Mouse (Mus musculus) embryonic stem cell, embryonic (primary cell): ENCODE measurements at regions not wholly inside any gene's neighbourhood (a gene's known extent, or its start where the extent isn't known, plus 50 kb on each side); places are given as distances from the start of the nearest gene placed in this dataset.

Experiments
- CTCF ChIA-PET, 4 experiments: fragments of 300-600 bp in 2 of 4; fragments of 350-600 bp in 2 of 4; sonication (Branson Sonifier 250); formaldehyde crosslinking; loops; one replicate each; lab custom pipeline; 2022; ENCODE audit warnings: inconsistent platforms in 2 of 4; lab: Charles Lee
- POLR2A ChIA-PET, 4 experiments: fragments of 300-600 bp in 2 of 4; fragments of 350-600 bp in 2 of 4; sonication (Branson Sonifier 250); formaldehyde crosslinking; loops; one replicate each; lab custom pipeline; 2022; ENCODE audit warnings: antibody characterized with exemption in 4 of 4, inconsistent platforms in 1 of 4; lab: Charles Lee

DNA sequence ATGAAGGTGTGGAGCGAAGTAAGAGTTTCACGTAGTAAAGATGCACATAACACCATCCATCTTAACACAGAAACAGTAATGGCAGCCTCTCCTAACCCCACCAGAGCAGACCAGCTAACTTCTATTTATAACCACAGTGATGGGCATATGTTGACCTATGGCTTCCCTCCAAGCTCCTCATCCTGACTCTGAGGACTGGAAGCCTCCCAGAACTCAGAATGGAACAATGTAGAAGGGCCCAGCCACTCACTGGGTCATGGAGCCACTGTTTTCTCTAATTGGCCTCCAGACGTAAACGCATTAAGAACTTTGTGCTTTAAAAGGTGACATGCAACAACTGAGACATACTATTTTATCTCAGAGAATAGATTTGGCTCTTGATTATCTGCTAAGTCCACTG lies 77.0 kb downstream of the Irs2 start:
- CTCF ChIA-PET, result no interaction called here

DNA sequence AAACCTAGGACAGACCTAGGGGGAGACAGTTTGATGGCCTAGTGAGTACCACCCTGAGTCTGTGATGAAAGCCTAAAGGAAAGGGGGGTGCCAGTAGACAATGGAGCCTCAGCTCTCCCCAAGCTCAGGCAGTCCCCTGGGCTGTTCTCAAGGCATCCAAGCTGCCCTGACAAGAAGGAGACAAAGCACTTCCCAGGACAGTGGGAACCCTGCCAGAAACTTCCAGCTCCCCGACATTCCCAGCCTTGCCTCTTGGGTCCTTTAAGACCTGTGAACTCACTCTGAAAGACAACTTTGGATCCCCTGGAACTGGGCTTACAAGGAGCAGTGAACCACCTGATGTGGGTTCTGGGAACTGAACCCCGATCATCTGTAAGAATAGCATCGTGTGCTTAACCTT lies 79.4 kb downstream of the Irs2 start:
- ChIA-PET POLR2A (interaction anchor here in 1 of 4 experiments (1.2 kb wide), 1 partner anchor 17 kb away, joined by 3 read pairs; no protein-coding TSS in a partner anchor), CTCF (no interaction called here)

More for the DNA sequence above, 77.0 kb downstream of the Irs2 start:
- POLR2A ChIA-PET, result no interaction called here

DNA sequence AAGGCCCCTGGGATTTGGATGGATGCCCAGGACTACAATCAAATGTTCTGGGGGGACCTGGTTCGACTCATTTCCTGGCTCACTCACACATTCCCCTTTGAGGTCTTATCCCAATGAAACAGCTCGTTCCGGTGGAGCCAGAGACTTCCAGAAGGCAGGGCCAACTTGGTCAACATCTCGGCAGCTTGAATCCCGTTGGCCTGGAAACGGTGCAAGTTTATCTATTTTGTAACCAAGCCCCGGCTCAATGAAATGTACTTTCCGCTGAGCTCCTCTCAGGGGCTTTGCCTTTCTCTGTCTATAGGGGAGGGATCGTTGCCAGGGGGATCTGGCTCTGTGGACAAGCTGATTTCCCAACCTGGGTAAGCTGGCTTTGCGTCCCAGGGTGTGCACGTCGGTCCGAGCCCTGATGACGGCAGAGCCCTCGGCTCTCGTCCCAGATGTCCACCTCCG lies 79.9 kb downstream of the Irs2 start:
- POLR2A ChIA-PET, result interaction anchor here in 2 of 4 experiments (0.6 to 1.2 kb wide), 2 partner anchors 18 to 39 kb away, joined by 3 to 6 read pairs; no protein-coding TSS in a partner anchor
- CTCF ChIA-PET, result no interaction called here

DNA sequence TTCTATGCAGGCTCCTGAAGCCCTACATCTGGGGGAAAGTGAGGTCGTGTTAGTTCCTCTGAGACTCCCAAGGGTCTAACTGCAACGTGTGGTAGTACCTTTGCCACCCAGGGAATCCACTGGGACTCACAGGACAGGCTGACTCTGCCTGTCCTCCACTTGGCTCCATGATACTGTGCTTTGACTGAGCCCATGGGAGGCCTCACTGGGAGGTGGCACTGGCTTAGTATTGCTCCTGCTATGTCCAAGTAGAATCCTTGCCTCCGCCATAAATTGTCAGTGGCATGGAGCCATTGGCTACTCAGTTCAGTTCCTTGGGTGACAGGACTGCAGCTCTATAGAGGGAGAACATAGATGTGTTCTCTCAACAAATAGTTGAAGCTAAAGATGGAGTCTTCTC lies 81.1 kb downstream of the Irs2 start:
- ChIA-PET POLR2A (interaction anchor here in 1 of 4 experiments (2.5 kb wide), 1 partner anchor 80 kb away, joined by 11 read pairs; no protein-coding TSS in a partner anchor), CTCF (interaction anchor here in 1 of 4 experiments (1.3 kb wide), 1 partner anchor 353 kb away, joined by 3 read pairs; no protein-coding TSS in a partner anchor)

DNA sequence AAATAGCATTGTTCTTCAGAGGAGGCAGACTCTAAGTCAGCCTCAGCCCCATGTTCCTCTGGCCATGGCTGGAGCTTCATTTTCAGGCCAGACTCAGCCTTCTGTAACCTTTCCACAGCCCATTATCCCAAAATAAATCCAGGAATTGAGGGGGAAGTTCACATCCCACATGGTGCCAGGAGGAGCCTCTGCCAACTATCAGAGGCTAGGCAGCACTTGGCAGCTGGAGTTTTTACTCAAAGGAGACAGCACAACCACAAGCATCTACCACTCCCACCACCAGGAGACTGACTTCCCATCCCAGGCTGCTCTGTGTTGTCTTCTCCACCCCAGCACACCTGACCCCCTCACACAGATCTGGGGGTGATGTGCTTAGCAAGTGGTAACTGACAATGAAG lies 81.7 kb downstream of the Irs2 start:
- ChIA-PET POLR2A (interaction anchor here in 2 of 4 experiments (1.0 to 2.7 kb wide), 13 partner anchors 10 to 84 kb away, joined by 3 to 12 read pairs (median 5); no protein-coding TSS in a partner anchor), CTCF (interaction anchor here in 2 of 4 experiments (0.7 to 1.3 kb wide), 2 partner anchors 353 to 523 kb away, joined by 3 read pairs; no protein-coding TSS in a partner anchor)

DNA sequence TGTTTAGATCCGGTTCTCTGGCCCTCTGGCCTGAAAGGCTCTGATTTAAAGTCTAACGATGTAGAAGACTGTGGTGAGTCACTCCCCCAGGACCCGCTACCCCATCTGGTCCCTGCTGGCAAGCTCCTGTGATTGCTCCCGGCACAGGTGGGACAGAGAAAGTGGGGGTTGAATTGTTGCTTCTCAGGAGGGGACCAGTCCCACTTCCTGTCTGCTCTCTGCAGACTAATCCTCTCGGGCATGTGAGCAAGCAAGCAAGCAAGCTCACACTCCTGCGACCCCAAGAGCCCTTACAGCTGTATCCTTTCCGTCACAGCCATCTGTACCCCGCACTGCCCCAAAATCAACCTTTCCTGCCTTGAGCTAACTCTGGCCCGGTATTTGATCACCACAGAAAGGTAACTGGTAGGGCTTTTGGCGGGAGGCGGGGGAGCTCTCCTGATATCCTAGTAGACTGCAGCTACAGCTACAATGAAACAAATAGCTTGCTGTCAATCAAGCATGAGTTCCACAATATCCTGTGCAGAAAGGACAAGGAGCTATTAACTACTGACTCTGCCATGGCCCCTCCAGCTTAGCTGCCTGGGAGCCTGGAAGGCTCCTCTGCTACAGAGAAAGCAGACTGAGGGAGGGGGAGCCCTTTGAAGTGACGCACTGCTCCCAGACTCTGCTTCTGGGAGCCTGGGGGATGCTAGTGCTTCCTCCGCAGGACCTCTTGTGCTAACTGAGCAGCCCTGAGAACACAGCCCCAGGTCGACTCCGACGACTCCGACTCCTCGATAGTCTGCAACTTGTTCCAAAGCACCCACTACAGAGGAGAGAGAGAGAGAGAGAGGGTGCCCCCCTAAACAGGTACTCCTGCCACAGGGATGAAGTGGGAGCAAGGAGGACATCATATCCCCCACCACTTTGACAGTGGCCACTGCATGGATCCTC lies 82.4 kb downstream of the Irs2 start:
- POLR2A ChIA-PET, result interaction anchor here in 3 of 4 experiments (0.6 to 4.4 kb wide), 25 partner anchors 8 to 919 kb away, joined by 3 to 21 read pairs (median 5); no protein-coding TSS in a partner anchor

DNA sequence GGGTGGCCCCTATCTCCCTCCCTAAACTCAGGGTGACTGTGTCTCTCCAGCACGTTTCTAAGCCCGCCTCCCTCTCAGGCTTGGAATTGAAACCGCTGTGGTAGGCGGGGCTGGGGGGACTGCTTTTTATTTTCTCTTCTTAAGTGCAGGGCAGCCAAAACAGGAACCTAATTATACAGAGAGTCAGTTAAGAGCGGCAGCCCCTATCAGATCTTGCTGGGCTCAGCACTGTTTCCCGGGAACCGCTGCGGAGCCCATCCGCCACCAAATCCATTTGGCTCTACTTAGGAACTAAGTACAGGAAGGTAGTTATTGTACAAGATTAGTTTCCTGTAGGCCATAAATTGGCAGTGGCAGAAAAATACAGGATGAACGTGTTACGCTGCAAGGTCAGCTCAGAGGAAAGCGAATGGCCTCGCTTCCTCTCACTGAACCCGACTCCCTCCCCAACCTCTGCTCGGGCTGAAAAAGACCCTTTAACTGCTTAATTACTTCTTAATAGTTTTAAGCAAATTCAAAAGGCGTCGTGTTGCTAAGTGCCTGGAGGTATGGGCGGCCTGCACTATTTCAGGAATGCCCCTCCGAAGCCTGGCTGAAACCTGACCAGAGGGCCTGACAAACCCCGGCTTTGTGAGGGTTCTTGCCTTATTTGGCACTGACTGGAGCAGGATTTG lies 83.6 kb downstream of the Irs2 start:
- ChIA-PET POLR2A (interaction anchor here in 3 of 4 experiments (0.6 to 4.4 kb wide), 31 partner anchors 10 to 698 kb away, joined by 3 to 21 read pairs (median 4); no protein-coding TSS in a partner anchor), CTCF (no interaction called here)

More for the DNA sequence above, 82.4 kb downstream of the Irs2 start:
- CTCF ChIA-PET, result interaction anchor here in 2 of 4 experiments (0.7 to 1.3 kb wide), 2 partner anchors 352 to 522 kb away, joined by 3 read pairs; no protein-coding TSS in a partner anchor

DNA sequence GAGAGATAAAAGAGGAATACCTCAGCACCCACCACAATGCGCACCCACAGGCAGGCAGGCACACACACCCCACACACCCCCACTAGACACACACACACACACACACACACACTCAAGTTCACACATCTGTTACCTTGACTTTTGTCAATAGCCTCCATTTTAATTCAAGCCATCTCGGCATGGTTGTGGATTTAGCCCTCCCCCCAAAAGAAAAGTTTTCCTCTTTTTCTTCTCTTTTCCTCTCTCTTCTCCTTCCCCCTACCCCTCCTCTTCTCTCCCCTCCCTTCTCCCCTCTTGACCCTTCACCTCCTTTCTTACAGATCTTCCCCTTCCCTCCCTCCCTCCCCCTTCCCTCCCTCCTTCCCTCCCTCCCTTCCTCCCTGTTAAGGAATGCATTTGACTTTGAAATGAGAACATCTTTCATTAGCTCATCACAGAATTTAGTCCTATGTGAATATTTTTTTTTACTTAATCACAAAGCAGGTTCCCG lies 84.2 kb downstream of the Irs2 start:
- ChIA-PET CTCF (interaction anchor here in 1 of 4 experiments (1.4 kb wide), 1 partner anchor 82 kb away, joined by 3 read pairs; no protein-coding TSS in a partner anchor), POLR2A (interaction anchor here in 3 of 4 experiments (0.6 to 4.4 kb wide), 22 partner anchors 10 to 699 kb away, joined by 3 to 21 read pairs (median 4); no protein-coding TSS in a partner anchor)

DNA sequence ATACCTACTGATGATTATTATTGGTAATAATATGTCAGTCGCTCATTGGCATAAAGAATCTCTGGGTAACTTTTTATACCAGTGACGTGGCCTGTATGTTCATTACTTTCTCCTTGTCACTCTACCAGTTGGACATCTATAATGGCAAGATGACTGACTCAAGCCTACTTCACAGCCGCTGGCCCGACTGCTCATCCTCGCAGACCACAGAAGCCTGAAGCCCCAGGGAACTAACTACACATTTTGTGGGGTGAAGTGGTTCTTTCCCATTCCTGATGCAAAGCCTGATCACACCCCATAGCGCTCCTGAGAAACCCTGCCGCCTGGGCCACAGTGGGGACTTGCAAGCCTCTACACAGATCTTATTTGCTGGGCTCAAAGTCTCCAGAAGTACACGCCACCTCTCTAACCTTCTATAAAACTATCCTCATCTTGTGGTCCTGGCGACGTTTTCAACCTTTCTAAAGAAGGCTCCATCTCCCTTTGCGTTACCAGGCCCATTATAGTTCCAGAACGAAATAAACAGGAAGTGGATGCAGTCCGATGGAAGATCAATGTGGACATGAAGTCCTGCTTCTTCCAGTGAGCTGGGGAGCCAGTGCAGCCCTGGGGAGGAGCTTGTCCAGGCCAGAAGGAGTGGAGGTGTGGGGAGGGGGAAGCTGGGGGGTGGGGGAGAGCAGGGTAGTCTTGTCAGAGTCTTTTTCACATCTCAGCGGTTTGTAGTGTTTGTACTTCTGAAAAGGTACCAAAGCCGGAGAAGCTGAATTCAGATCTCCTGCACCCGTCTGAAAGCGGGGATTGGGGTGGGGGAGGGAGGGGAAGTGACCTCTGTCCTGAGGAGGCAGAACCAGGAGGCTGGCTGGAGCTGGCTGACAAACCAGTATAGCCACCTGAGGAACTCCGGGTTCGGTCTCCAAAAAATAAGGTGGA lies 84.9 kb downstream of the Irs2 start:
- POLR2A ChIA-PET, result interaction anchor here in 3 of 4 experiments (0.6 to 4.4 kb wide), 18 partner anchors 11 to 89 kb away, joined by 3 to 21 read pairs (median 3); no protein-coding TSS in a partner anchor
- CTCF ChIA-PET, result interaction anchor here in 1 of 4 experiments (0.6 to 1.4 kb wide), 2 partner anchors 83 to 498 kb away, joined by 3 to 4 read pairs; no protein-coding TSS in a partner anchor

DNA sequence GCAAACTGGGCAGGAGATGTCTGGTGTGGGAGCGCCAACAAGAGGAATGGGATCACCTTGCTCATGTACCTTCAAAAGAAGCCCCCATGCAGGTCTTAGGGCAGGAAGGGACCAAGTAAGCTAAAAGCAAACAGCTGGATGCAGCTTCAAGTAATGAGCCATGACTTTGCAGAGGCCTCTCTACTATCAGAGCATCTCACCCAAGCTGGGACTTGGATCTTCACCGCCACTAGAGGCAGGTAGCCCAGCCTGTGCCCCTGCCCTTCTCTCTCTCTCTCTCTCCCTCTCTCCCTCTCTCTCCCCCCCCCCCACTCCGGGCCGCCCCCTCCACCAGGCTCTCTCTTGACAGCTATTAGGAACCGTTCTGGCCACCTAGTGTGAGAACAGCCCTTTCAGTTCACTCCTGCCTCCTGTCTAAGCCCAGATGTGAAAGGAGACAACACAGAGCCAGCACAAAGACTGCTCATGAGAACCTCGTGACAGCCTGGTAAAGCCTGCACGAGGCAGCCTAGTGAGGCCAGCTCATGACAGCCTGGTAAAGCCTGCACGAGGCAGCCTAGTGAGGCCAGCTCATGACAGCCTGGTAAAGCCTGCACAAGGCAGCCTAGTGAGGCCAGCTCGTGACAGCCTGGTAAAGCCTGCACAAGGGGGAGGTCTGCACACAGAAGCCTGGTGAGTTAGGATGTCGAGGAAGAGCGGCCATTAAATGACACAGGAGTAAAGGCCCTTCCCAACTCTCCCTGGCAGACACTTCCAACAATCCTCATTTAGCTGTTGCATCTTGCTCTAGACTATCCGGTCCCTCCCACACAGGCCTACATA lies 85.8 kb downstream of the Irs2 start:
- ChIA-PET POLR2A (interaction anchor here in 2 of 4 experiments (0.7 to 4.4 kb wide), 17 partner anchors 10 to 258 kb away, joined by 3 to 21 read pairs (median 4); no protein-coding TSS in a partner anchor), CTCF (interaction anchor here in 2 of 4 experiments (0.6 to 1.4 kb wide), 3 partner anchors 10 to 179 kb away, joined by 3 to 5 read pairs (median 5); no protein-coding TSS in a partner anchor)

DNA sequence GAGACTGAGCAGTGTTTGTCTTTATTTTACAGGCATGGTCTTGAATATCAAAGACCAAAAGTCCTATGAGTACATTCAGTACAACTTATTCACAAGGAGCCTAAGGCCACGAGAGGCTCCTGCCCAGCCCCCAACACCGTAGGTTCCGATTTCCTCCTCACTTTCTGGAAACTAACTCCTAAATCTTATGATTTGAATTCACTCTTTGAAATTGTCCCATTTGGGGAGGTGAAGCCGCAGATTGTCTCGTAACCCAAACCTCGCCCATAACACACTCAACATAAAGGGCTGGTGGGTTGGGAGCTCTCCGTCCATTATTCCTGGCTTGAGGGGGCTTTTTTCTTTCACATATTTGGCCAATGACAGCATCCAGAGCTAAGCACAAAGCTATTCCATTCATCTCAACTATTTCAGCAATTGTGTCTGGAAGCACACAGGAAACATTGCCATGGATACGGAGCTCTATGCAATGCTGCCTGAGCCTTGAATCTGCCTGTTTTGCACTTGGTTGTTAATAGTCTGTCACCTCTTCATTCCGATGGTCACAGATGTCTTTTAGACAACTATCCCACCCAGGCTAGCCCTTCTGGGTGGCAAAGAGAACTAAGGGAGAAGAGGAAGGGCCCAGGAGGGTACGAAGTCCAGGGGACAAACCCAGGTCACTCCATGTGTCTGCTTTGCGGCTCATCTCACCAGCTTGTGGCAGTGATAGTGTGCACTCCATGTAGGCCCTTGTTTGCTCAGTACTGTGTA lies 86.6 kb downstream of the Irs2 start:
- CTCF ChIA-PET, result interaction anchor here in 1 of 4 experiments (1.0 kb wide), 1 partner anchor 9 kb away, joined by 5 read pairs; no protein-coding TSS in a partner anchor

DNA sequence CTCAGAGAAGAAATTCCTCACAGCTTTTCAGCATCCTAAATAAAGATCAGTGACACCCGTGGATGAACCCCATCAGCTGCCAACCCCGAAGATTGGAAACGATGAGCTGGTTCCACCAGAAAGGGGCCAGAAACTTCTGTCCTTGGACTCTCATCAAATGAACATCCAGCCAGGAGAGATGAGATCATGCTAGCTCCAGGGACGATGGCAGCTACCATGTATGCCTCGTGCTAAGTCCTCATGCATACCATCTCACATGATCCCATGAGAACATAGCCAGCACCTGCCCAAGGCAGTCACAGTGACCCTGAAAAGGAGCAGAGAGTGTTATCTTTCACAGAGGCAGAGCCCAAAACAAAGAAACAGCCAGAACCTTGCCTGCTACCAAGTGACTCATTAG lies 88.6 kb downstream of the Irs2 start:
- POLR2A ChIA-PET, result interaction anchor here in 2 of 4 experiments (1.1 to 1.5 kb wide), 2 partner anchors 46 to 86 kb away, joined by 3 read pairs; no protein-coding TSS in a partner anchor
- CTCF ChIA-PET, result interaction anchor here in 1 of 4 experiments (0.6 kb wide), 1 partner anchor 16 kb away, joined by 5 read pairs; no protein-coding TSS in a partner anchor

More for the DNA sequence above, 86.6 kb downstream of the Irs2 start:
- POLR2A ChIA-PET, result interaction anchor here in 2 of 4 experiments (0.6 to 4.4 kb wide), 16 partner anchors 9 to 257 kb away, joined by 3 to 21 read pairs (median 4); no protein-coding TSS in a partner anchor

DNA sequence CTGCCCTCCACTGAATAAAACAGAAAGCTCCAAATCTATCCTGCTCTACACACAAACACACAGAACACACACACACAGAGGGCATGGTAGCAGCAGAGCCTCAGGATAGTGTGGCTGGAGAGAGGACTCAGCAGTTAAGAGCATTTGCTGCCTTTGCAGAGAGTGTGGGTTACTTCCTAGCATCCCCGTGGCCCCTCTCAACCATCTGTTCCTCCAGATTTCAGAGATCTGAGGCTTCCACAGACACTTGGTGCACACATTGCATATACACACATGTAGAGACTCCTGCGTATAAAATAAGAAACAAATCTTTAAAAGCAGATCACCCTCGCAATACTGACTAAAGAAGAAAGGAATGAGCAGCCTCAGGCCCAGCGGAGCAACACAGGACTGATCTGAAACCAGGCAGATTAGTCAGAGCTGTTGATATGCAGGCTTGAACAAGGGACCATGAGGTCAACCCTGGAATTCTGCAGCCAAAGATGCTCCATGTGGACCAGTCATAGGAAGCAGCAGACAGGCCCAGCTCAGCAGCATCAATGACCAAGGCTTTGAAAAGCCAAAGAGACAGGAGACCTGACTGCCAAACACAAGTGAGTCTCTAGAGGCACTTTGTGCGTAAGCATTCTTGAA lies 89.7 kb downstream of the Irs2 start:
- ChIA-PET CTCF (no interaction called here), POLR2A (interaction anchor here in 1 of 4 experiments (1.5 kb wide), 1 partner anchor 87 kb away, joined by 3 read pairs; no protein-coding TSS in a partner anchor)

DNA sequence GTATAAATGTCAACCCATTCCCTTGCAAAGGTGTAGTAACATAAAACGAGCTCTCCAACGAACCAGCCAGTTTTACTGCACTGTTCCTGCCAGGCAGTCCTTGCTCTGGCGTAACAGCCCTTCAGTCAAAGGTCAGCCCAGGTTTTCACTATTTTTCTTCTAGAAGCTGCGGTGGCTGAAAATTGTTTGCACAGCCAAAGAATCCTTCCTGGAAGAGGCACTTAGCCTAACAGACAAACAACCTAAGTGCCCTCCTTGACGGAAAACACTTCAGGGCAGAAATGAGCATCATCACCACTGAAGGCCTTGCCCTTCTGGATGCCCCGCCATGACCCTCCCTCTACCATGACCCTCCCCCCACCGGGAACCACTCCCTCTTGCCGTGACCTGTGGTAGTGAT lies 93.6 kb downstream of the Irs2 start:
- ChIA-PET POLR2A (no interaction called here), CTCF (no interaction called here)
